Mouse (Mus musculus): Measurements from ENCODE around the gene Wdr20. TPM values are rescaled to one million over a fixed set of nuclear protein-coding genes. Genes with fewer than 3 reads are reported as not detected.
"Not testable (repeated sequence)": the region's sequence is repeated elsewhere in the genome, so short reads cannot be mapped to it uniquely, and the experiment has no call there.

Gene Wdr20
- 21.8 and 26.6 TPM in 2 replicates for polyA plus RNA-seq (2014; fragmentation: Nextera tagmentation; extraction: Ambion mirVana)

- peak within 1 kb of the TSS; percentile 87 for H3K4me3 ChIP-seq (replicated peaks; ENCODE audit: low read length)
- peaks cover 6% of the 10 kb centered on the region for H3K27me3 ChIP-seq (ENCODE audit: control insufficient read depth, insufficient read depth, low read length)
- peak within 1 kb of the TSS; percentile 79 for H3K9ac ChIP-seq
- no peaks in the 10 kb centered on the region for H3K36me3 ChIP-seq (replicated peaks; ENCODE audit: control insufficient read depth, insufficient read depth)
- WGBS = 1% methylated on average over 68 of the region's 69 CpGs
- no peaks in the 10 kb centered on the region for H3K9me3 ChIP-seq (ENCODE audit: control insufficient read depth, low read length)
- peak; percentile 98 for DNase-seq (ENCODE audit: low spot score)
- H3K4me2 ChIP-seq (replicated peaks) = peak within 1 kb of the TSS; percentile 69
- ATAC-seq (ENCODE audit: low FRiP score) = peak; percentile 96
- H3K27ac ChIP-seq = peak within 1 kb of the TSS; percentile 85
- H3K4me1 ChIP-seq (replicated peaks; ENCODE audit: control insufficient read depth, insufficient read depth, low read length) = peaks cover 12% of the 10 kb centered on the region
Observed at GRCm38 (mm10) chr12:110737170-110738157, at the start of gene Wdr20. Gene Wdr20 (plus strand): TSS chr12:110737944.

GRCm38 (mm10) chr12:110688921-110689320 lies 48.8 kb upstream of the Wdr20 start:
- H3K9ac ChIP-seq = not testable (repeated sequence)
- WGBS = 96% methylated on average over 3 of the region's 3 CpGs

DNA sequence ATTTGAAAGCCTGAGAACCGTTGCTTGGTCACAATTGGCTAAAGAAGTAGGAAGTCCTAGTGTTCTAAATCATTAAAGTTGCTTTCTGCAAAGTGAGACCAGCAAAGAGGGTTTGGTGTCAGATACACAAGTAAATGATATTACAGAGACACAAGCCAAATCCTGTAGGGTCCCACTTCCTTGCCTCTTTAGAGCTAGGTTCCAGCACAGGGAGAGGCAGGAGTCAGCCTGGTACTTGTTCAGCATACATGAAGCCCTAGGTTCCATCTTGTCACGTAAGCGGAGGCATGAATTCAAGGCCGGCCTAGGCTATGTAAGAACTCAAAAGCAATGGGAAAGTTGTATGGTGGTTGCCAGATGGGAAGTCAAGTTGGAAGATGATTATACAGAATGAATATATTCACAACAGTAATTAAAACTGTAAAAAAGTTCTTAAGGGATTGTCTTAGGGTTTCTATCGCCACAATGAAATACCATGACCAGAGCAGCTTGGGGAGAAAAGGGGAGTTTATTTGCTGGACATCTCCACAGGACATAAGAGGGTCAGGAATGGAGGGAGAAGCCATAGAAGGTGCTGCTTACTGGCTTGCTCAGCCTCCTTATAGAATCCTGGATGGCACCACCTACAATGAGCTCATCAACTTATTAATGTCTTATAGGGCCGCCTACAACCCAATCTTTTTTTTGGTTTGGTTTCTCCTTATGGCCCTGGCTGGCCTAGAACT lies 47.7 kb upstream of the Wdr20 start:
- H3K4me1 ChIP-seq (replicated peaks; ENCODE audit: control insufficient read depth, insufficient read depth, low read length) = peaks cover 8% of the 10 kb centered on the region
- peaks cover 78% of the 10 kb centered on the region for H3K36me3 ChIP-seq (replicated peaks; ENCODE audit: control insufficient read depth, insufficient read depth)
- no peak overlapping the region for H3K4me2 ChIP-seq (replicated peaks)
- H3K9ac ChIP-seq = no peak overlapping the region
- no peaks in the 10 kb centered on the region for H3K9me3 ChIP-seq (ENCODE audit: control insufficient read depth, low read length)
- 91% methylated on average over 6 of the region's 6 CpGs for WGBS
- H3K4me3 ChIP-seq (replicated peaks; ENCODE audit: low read length) = no peak overlapping the region
- no peak overlapping the region for H3K27ac ChIP-seq
- DNase-seq (ENCODE audit: low spot score) (no peak), ATAC-seq (ENCODE audit: low FRiP score) (no peak)
- no peaks in the 10 kb centered on the region for H3K27me3 ChIP-seq (ENCODE audit: control insufficient read depth, insufficient read depth, low read length)

More at GRCm38 (mm10) chr12:110688921-110689320, 48.8 kb upstream of the Wdr20 start:
- not testable (repeated sequence) for H3K27me3 ChIP-seq (ENCODE audit: control insufficient read depth, insufficient read depth, low read length); H3K27ac ChIP-seq; H3K4me1 ChIP-seq (replicated peaks; ENCODE audit: control insufficient read depth, insufficient read depth, low read length); H3K4me3 ChIP-seq (replicated peaks; ENCODE audit: low read length); ATAC-seq (ENCODE audit: low FRiP score); H3K9me3 ChIP-seq (ENCODE audit: control insufficient read depth, low read length); H3K4me2 ChIP-seq (replicated peaks); DNase-seq (ENCODE audit: low spot score)
- H3K36me3 ChIP-seq (replicated peaks; ENCODE audit: control insufficient read depth, insufficient read depth) = peaks cover 68% of the 10 kb centered on the region

- not testable (repeated sequence) for DNase-seq (ENCODE audit: low spot score); ATAC-seq (ENCODE audit: low FRiP score); H3K4me1 ChIP-seq (replicated peaks; ENCODE audit: control insufficient read depth, insufficient read depth, low read length); H3K27me3 ChIP-seq (ENCODE audit: control insufficient read depth, insufficient read depth, low read length); H3K27ac ChIP-seq; H3K4me3 ChIP-seq (replicated peaks; ENCODE audit: low read length); H3K4me2 ChIP-seq (replicated peaks); H3K9me3 ChIP-seq (ENCODE audit: control insufficient read depth, low read length); H3K9ac ChIP-seq
- 72% methylated on average over 5 of the region's 5 CpGs for WGBS
- H3K36me3 ChIP-seq (replicated peaks; ENCODE audit: control insufficient read depth, insufficient read depth) = peaks cover 57% of the 10 kb centered on the region
Observed at GRCm38 (mm10) chr12:110693378-110693777, 44.4 kb upstream of the Wdr20 start.

DNA sequence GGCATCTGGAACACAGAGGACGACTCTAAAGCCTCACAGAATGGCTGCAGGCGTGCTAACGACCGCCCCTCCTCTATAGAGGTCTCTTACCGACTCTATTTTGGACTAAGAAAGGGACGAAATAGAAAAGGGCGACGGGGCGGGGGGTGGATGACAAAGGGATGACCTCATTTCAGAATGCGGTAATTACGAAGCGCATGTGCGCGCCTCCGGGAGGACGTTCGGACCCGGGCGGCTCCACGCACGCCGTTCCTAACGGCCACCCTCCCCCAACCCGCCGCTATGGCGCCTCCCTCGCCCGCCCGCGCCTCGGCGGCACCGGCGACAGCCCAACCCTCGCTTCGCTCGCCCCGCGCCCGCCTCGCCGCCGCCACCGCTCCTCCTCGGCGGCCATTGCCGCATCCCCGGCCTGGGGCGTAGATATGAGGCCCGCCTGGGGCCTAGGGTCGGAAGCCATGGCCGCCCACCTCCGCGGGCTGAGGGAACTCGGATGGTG lies 42.0 kb upstream of the Wdr20 start:
- Histone ChIP-seq H3K9ac (peak overlapping the region; percentile 89), H3K27me3 (ENCODE audit: control insufficient read depth, insufficient read depth, low read length) (no peaks in the 10 kb centered on the region), H3K27ac (peak overlapping the region; percentile 94), H3K4me2 (replicated peaks) (peak overlapping the region; percentile 69), H3K9me3 (ENCODE audit: control insufficient read depth, low read length) (no peaks in the 10 kb centered on the region), H3K36me3 (replicated peaks; ENCODE audit: control insufficient read depth, insufficient read depth) (peaks cover 35% of the 10 kb centered on the region), H3K4me1 (replicated peaks; ENCODE audit: control insufficient read depth, insufficient read depth, low read length) (peaks cover 8% of the 10 kb centered on the region), H3K4me3 (replicated peaks; ENCODE audit: low read length) (peak overlapping the region; percentile 69)
- peak; percentile 65 for ATAC-seq (ENCODE audit: low FRiP score)
- under 1% methylated on average over 53 of the region's 55 CpGs for WGBS
- peak; percentile 65 for DNase-seq (ENCODE audit: low spot score)

DNA sequence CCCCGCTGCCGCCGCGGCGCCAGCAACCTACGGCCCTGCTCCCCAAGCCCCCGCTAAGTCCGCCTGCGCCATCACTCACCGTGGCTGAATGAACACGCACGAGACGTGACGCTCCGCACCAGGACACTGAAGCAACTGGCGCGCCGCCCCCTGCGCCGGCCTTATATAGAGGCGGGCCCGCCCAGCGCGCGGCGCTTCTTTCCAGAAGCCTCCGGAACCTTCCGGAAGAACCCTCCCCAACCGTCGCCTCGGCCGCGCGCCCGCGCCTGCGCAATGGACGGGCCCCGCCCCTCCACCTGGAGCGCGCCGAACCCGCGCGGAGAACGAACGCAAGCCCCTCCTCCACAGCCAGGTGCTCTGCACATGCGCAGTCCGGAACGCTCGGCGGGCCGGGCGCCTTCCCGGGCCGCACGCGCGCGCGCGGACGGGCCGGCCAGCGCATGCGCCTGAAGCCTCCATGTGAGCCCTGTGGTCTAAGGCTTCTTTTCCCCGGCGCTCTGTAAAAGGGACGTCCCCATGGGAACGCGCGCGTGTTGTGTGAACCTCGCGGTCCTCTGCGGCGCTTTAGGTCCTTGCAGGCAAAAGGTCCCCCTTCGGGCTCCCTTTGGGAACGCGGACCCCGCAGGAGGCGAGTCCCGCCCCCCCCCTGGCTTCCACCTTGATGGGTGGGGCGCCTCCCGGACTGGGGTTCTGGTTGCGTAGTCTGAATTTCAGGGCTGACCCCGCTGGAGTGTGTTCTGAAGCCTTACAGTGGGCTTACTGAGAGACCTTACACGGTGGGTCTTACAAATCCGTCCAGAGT lies 41.4 kb upstream of the Wdr20 start:
- peak overlapping the region; percentile 69 for H3K4me3 ChIP-seq (replicated peaks; ENCODE audit: low read length)
- under 1% methylated on average over 83 of the region's 89 CpGs for WGBS
- peak overlapping the region; percentile 94 for H3K27ac ChIP-seq
- peak overlapping the region; percentile 79 for H3K4me2 ChIP-seq (replicated peaks)
- DNase-seq (ENCODE audit: low spot score) (peak; percentile 99), ATAC-seq (ENCODE audit: low FRiP score) (peak; percentile 97)
- H3K27me3 ChIP-seq (ENCODE audit: control insufficient read depth, insufficient read depth, low read length) = no peaks in the 10 kb centered on the region
- peak overlapping the region; percentile 89 for H3K9ac ChIP-seq
- peaks cover 32% of the 10 kb centered on the region for H3K36me3 ChIP-seq (replicated peaks; ENCODE audit: control insufficient read depth, insufficient read depth)
- H3K4me1 ChIP-seq (replicated peaks; ENCODE audit: control insufficient read depth, insufficient read depth, low read length) = peaks cover 8% of the 10 kb centered on the region
- no peaks in the 10 kb centered on the region for H3K9me3 ChIP-seq (ENCODE audit: control insufficient read depth, low read length)

GRCm38 (mm10) chr12:110696975-110697400 lies 40.8 kb upstream of the Wdr20 start:
- no peaks in the 10 kb centered on the region for H3K27me3 ChIP-seq (ENCODE audit: control insufficient read depth, insufficient read depth, low read length)
- H3K4me1 ChIP-seq (replicated peaks; ENCODE audit: control insufficient read depth, insufficient read depth, low read length) = peaks cover 8% of the 10 kb centered on the region
- ATAC-seq (ENCODE audit: low FRiP score) (no peak), DNase-seq (ENCODE audit: low spot score) (no peak)
- peak overlapping the region; percentile 69 for H3K4me3 ChIP-seq (replicated peaks; ENCODE audit: low read length)
- WGBS = 52% methylated on average over 9 of the region's 9 CpGs
- H3K4me2 ChIP-seq (replicated peaks) = peak overlapping the region; percentile 79
- H3K9ac ChIP-seq = peak overlapping the region; percentile 80
- peaks cover 26% of the 10 kb centered on the region for H3K36me3 ChIP-seq (replicated peaks; ENCODE audit: control insufficient read depth, insufficient read depth)
- peak overlapping the region; percentile 85 for H3K27ac ChIP-seq
- no peaks in the 10 kb centered on the region for H3K9me3 ChIP-seq (ENCODE audit: control insufficient read depth, low read length)

DNA sequence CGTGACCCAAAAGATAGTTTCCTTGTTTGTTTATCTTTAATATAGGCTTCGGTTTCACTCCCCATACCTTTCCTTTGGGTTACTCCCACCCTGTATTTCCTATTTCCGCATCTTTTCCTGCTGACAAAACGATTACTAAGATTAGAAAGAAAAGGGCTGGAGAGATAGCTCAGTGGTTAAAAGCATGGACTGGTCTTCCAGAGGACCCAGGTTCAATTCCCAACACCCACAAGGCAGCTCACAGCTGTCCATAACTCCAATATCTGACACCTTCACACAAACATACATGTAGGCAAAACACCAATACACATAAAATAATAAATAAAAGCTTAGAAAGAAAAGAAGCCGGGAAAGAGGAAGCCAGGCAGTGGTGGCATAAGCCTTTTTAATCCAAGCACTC lies 40.3 kb upstream of the Wdr20 start:
- H3K36me3 ChIP-seq (replicated peaks; ENCODE audit: control insufficient read depth, insufficient read depth) = peaks cover 24% of the 10 kb centered on the region
- H3K9me3 ChIP-seq (ENCODE audit: control insufficient read depth, low read length) = no peaks in the 10 kb centered on the region
- H3K4me1 ChIP-seq (replicated peaks; ENCODE audit: control insufficient read depth, insufficient read depth, low read length) = peaks cover 8% of the 10 kb centered on the region
- no peak for ATAC-seq (ENCODE audit: low FRiP score)
- 80% methylated on average over 5 of the region's 5 CpGs for WGBS
- 0 out of 2 replicates have a peak overlapping the region, but pooled peaks have one; percentile 85 for H3K27ac ChIP-seq
- no peak for DNase-seq (ENCODE audit: low spot score)
- no peaks in the 10 kb centered on the region for H3K27me3 ChIP-seq (ENCODE audit: control insufficient read depth, insufficient read depth, low read length)
- no peak overlapping the region for H3K4me2 ChIP-seq (replicated peaks)
- peak overlapping the region; percentile 80; the same call in 1 of the 2 replicates for H3K9ac ChIP-seq
- no peak overlapping the region for H3K4me3 ChIP-seq (replicated peaks; ENCODE audit: low read length)

Measured in hindbrain, embryonic 14.5 days (tissue).